Mouse (Mus musculus) cerebellum, adult 2 months (tissue): ENCODE results near the gene Cyfip1.

Experiments
- CTCF ChIP-seq: fragments of 200-500 bp; IDR thresholded peaks from 2 replicates; pipeline ENCODE4 v1.5.1; 2011; ENCODE audit warnings: low read depth, mild to moderate bottlenecking, control low read depth, low read length, moderate library complexity, borderline replicate concordance; ENCODE audit not compliant: insufficient read depth
- POLR2A ChIP-seq: fragments of 200-500 bp; IDR thresholded peaks from 2 replicates; pipeline ENCODE4 v1.6.1; 2011; ENCODE audit warnings: low read length, control low read depth, borderline replicate concordance; ENCODE audit not compliant: insufficient read depth

DNA sequence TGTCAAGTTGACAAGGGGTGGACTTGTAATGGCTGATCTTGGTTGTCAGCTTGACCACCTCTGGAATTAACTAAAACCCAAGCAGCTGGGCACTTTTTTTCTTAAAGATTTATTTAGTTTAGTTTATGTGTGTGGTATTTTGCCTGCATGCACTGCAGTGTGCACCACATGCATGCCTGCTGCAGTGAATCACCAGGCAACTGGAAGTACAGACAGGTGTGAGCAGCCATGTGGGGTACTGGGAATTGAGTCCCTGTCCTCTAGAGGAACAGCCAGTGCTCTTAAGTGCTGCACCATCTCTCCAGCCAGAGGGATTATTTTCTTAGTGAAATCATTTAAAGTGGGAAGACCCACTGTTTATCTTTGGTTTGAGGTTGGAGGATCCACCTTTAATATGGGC, 23.5 kb downstream of the Cyfip1 start:
- TF ChIP-seq CTCF (no peak), POLR2A (no peak)
